Mouse (Mus musculus) embryonic facial prominence, embryonic 12.5 days (tissue): Measurements from ENCODE around the gene Zfp937. TPM values are rescaled to one million over a fixed set of nuclear protein-coding genes. Genes with fewer than 3 reads are reported as not detected.
A peak's percentile ranks its signal among the peaks of the same experiment; 100 is the strongest.
"Not testable (repeated sequence)": the region's sequence is repeated elsewhere in the genome, so short reads cannot be mapped to it uniquely, and the experiment has no call there.

Experiments used
- ATAC-seq: fragments of 200-750 bp; cut with Nextera tagmentation; 2 replicates; pipeline ENCODE4 v1.8.0; 2017; ENCODE audit not compliant: insufficient number of reproducible peaks, insufficient read depth, low FRiP score, low TSS enrichment
- H3K27ac ChIP-seq: fragments of 300-500 bp; sonication (generic); 2 replicates; pipeline ENCODE4 v1.5.1; 2016; ENCODE audit warnings: mild to moderate bottlenecking
- H3K27me3 ChIP-seq: fragments of 300-500 bp; sonication (generic); 2 replicates; pipeline ENCODE4 v1.6.1; 2016; ENCODE audit warnings: mild to moderate bottlenecking, moderate library complexity
- H3K36me3 ChIP-seq: fragments of 300-500 bp; sonication (generic); 2 replicates; pipeline ENCODE4 v1.6.1; 2016; ENCODE audit warnings: mild to moderate bottlenecking
- H3K4me1 ChIP-seq: fragments of 300-500 bp; sonication (generic); 2 replicates; pipeline ENCODE4 v1.6.1; 2016
- H3K4me2 ChIP-seq: fragments of 300-500 bp; sonication (generic); replicated peaks from 2 replicates; pipeline ENCODE4 v1.6.1; 2016; ENCODE audit warnings: mild to moderate bottlenecking, moderate library complexity
- H3K4me3 ChIP-seq: fragments of 300-500 bp; sonication (generic); 2 replicates; pipeline ENCODE4 v1.5.1; 2016; ENCODE audit warnings: mild to moderate bottlenecking
- H3K9ac ChIP-seq: fragments of 300-500 bp; sonication (generic); 2 replicates; pipeline ENCODE4 v1.6.1; 2016; ENCODE audit warnings: mild to moderate bottlenecking, moderate library complexity
- H3K9me3 ChIP-seq: fragments of 300-500 bp; sonication (generic); 2 replicates; pipeline ENCODE4 v1.6.1; 2016; ENCODE audit warnings: mild to moderate bottlenecking, moderate library complexity
- WGBS: fragments of 180-500 bp; shearing (Covaris S2); methylation state at CpG from one replicate; pipeline ENCODE4 v1.1.7; 2016; 5-methylcytosine and 5-hydroxymethylcytosine counted together
- polyA plus RNA-seq: library from polyadenylated mRNA; unstranded; fragments of >200 nt; fragmentation: Nextera tagmentation; extraction: Ambion mirVana; gene quantifications from 2 replicates; pipeline ENCODE4 v1.2.1, GENCODE M21; 2016

The Zfp937 gene
- 10.4 and 10.7 TPM in 2 replicates for polyA plus RNA-seq

GRCm38 (mm10) chr2:150217600-150218362 is at the start of gene Zfp937:
TSS of gene Zfp937 (plus strand) at chr2:150218073.
- H3K4me1 ChIP-seq, H3K36me3 ChIP-seq, H3K27me3 ChIP-seq, H3K9me3 ChIP-seq, H3K27ac ChIP-seq: not testable (repeated sequence)
- H3K9ac ChIP-seq, result peak within 1 kb of the TSS; percentile 42; the same call in 1 of the 2 replicates
- WGBS, result 1% methylated on average over 15 of the region's 15 CpGs
- peak within 1 kb of the TSS; percentile 36 for H3K4me2 ChIP-seq
- peak; percentile 100 for ATAC-seq
- H3K4me3 ChIP-seq, result peak within 1 kb of the TSS; percentile 42

GRCm38 (mm10) chr2:150173833-150174232 is 44.0 kb upstream of the Zfp937 start:
- Histone ChIP-seq H3K36me3 (no peaks in the 10 kb centered on the region), H3K27ac (no peak overlapping the region), H3K9ac (no peak overlapping the region), H3K4me2 (no peak overlapping the region), H3K9me3 (peaks cover 12% of the 10 kb centered on the region; the same call in 1 of the 2 replicates), H3K27me3 (no peaks in the 10 kb centered on the region), H3K4me1 (no peaks in the 10 kb centered on the region), H3K4me3 (no peak overlapping the region)
- no peak for ATAC-seq

GRCm38 (mm10) chr2:150179579-150179978 is 38.3 kb upstream of the Zfp937 start, which contains the start of gene Gm10770:
TSS of gene Gm10770 (minus strand) at chr2:150179679.
- not testable (repeated sequence) for H3K9ac ChIP-seq, H3K36me3 ChIP-seq, ATAC-seq, H3K27ac ChIP-seq, H3K4me3 ChIP-seq, H3K27me3 ChIP-seq, H3K4me2 ChIP-seq, H3K4me1 ChIP-seq
- 80% methylated on average over 4 of the region's 4 CpGs for WGBS
- H3K9me3 ChIP-seq, result peaks cover 12% of the 10 kb centered on the region; the same call in 1 of the 2 replicates

GRCm38 (mm10) chr2:150181046-150181445 is 36.8 kb upstream of the Zfp937 start:
- ATAC-seq, H3K4me2 ChIP-seq, H3K27ac ChIP-seq, H3K4me1 ChIP-seq, H3K9me3 ChIP-seq, H3K9ac ChIP-seq, H3K4me3 ChIP-seq, H3K36me3 ChIP-seq, H3K27me3 ChIP-seq: not testable (repeated sequence)

GRCm38 (mm10) chr2:150181570-150181999 is 36.3 kb upstream of the Zfp937 start, which contains the start of gene Gm14139:
TSS of gene Gm14139 (plus strand) at chr2:150181755.
- H3K4me3 ChIP-seq, H3K27me3 ChIP-seq, H3K4me1 ChIP-seq, H3K4me2 ChIP-seq, H3K9me3 ChIP-seq, H3K9ac ChIP-seq, H3K36me3 ChIP-seq, ATAC-seq, H3K27ac ChIP-seq: not testable (repeated sequence)
- 81% methylated on average over 7 of the region's 7 CpGs for WGBS

GRCm38 (mm10) chr2:150218363-150218725 is 471 bp downstream of the Zfp937 start:
- H3K9me3 ChIP-seq, H3K36me3 ChIP-seq, H3K27ac ChIP-seq, H3K27me3 ChIP-seq, ATAC-seq, H3K4me1 ChIP-seq: not testable (repeated sequence)
- Histone ChIP-seq H3K4me3 (peak overlapping the region; percentile 42), H3K4me2 (peak overlapping the region; percentile 36), H3K9ac (peak overlapping the region; percentile 42; the same call in 1 of the 2 replicates)
- 12% methylated on average over 4 of the region's 4 CpGs for WGBS

GRCm38 (mm10) chr2:150223263-150223662 is 5.4 kb downstream of the Zfp937 start:
- H3K4me2 ChIP-seq, H3K36me3 ChIP-seq, H3K27ac ChIP-seq, H3K9me3 ChIP-seq, H3K4me3 ChIP-seq, ATAC-seq, H3K4me1 ChIP-seq, H3K27me3 ChIP-seq, H3K9ac ChIP-seq: not testable (repeated sequence)

- 87% methylated on average over 2 of the region's 2 CpGs for WGBS
- ATAC-seq, result no peak
- no peak overlapping the region for H3K27ac ChIP-seq
- H3K36me3 ChIP-seq, result peaks cover 20% of the 10 kb centered on the region
- no peak overlapping the region for H3K4me3 ChIP-seq
- H3K27me3 ChIP-seq, result no peaks in the 10 kb centered on the region
- peaks cover 11% of the 10 kb centered on the region; the same call in 1 of the 2 replicates for H3K9me3 ChIP-seq
- no peak overlapping the region for H3K4me2 ChIP-seq
- H3K4me1 ChIP-seq, result no peaks in the 10 kb centered on the region
- no peak overlapping the region for H3K9ac ChIP-seq
Measured at GRCm38 (mm10) chr2:150243211-150243610, 25.3 kb downstream of the Zfp937 start.

GRCm38 (mm10) chr2:150255491-150255890 is 37.6 kb downstream of the Zfp937 start, which contains the start of gene Gm21994:
TSS of gene Gm21994 (minus strand) at chr2:150255591.
- H3K4me1 ChIP-seq, H3K27ac ChIP-seq, H3K4me3 ChIP-seq, H3K27me3 ChIP-seq, H3K4me2 ChIP-seq, ATAC-seq, H3K9me3 ChIP-seq, H3K9ac ChIP-seq, H3K36me3 ChIP-seq: not testable (repeated sequence)
- WGBS, result 55% methylated on average over 2 of the region's 2 CpGs

- not testable (repeated sequence) for ATAC-seq, H3K9me3 ChIP-seq, H3K27me3 ChIP-seq, H3K9ac ChIP-seq, H3K27ac ChIP-seq, H3K4me2 ChIP-seq, H3K4me3 ChIP-seq, H3K36me3 ChIP-seq, H3K4me1 ChIP-seq
- WGBS, result 64% methylated on average over 2 of the region's 2 CpGs
Measured at GRCm38 (mm10) chr2:150256861-150257260, 39.0 kb downstream of the Zfp937 start.

GRCm38 (mm10) chr2:150257291-150257690 is 39.4 kb downstream of the Zfp937 start, which contains the start of gene Gm14124:
TSS of gene Gm14124 (plus strand) at chr2:150257517.
- not testable (repeated sequence) for H3K9me3 ChIP-seq, H3K27ac ChIP-seq, H3K4me3 ChIP-seq, H3K9ac ChIP-seq, ATAC-seq, H3K36me3 ChIP-seq, H3K4me2 ChIP-seq, H3K27me3 ChIP-seq, H3K4me1 ChIP-seq
- WGBS, result 85% methylated on average over 4 of the region's 4 CpGs
